Mouse (Mus musculus) forebrain, postnatal 0 days (tissue): ENCODE results near the gene Fcna. TPM values are rescaled to one million over a fixed set of nuclear protein-coding genes. Genes with fewer than 3 reads are reported as not detected.
A peak's percentile ranks its signal among the peaks of the same experiment; 100 is the strongest.

ENCODE experiments used
- ATAC-seq: fragments of 200-750 bp; cut with Nextera tagmentation; 2 replicates; pipeline ENCODE4 v1.8.0; 2017; ENCODE audit warnings: mild to moderate bottlenecking, moderate library complexity
- DNase-seq: peaks from one replicate; pipeline ENCODE4 v3.0.0-alpha.2; 2015
- H3K27ac ChIP-seq: fragments of 300-500 bp; sonication (generic); 2 replicates; pipeline ENCODE4 v1.5.1; 2014; ENCODE audit warnings: low read depth, mild to moderate bottlenecking, antibody characterized with exemption, low read length, moderate library complexity, mixed read lengths
- H3K27me3 ChIP-seq: fragments of 300-500 bp; sonication (generic); 2 replicates; pipeline ENCODE4 v1.6.1; 2014; ENCODE audit warnings: mild to moderate bottlenecking, low read length, mixed read lengths; ENCODE audit not compliant: insufficient read depth
- H3K36me3 ChIP-seq: fragments of 300-500 bp; sonication (generic); 2 replicates; pipeline ENCODE4 v1.6.1; 2014; ENCODE audit warnings: mild to moderate bottlenecking, moderate library complexity; ENCODE audit not compliant: insufficient read depth
- H3K4me1 ChIP-seq: fragments of 300-500 bp; sonication (generic); 2 replicates; pipeline ENCODE4 v1.6.1; 2014; ENCODE audit warnings: antibody characterized with exemption; ENCODE audit not compliant: insufficient read depth
- H3K4me2 ChIP-seq: fragments of 300-500 bp; sonication (generic); 2 replicates; pipeline ENCODE4 v1.6.1; 2014; ENCODE audit warnings: low read depth, mild to moderate bottlenecking, moderate library complexity
- H3K4me3 ChIP-seq: fragments of 300-500 bp; sonication (generic); 2 replicates; pipeline ENCODE4 v1.5.1; 2014; ENCODE audit warnings: low read depth, low read length, mixed read lengths
- H3K9ac ChIP-seq: fragments of 300-500 bp; sonication (generic); 2 replicates; pipeline ENCODE4 v1.6.1; 2014; ENCODE audit warnings: mild to moderate bottlenecking
- H3K9me3 ChIP-seq: fragments of 300-500 bp; sonication (generic); 2 replicates; pipeline ENCODE4 v1.6.1; 2016; ENCODE audit warnings: low read length
- CTCF ChIP-seq: sonication (generic); IDR thresholded peaks from 2 replicates; pipeline ENCODE4 v1.5.1; 2016; ENCODE audit warnings: antibody characterized with exemption, control low read depth, low read depth
- WGBS: fragments of 180-500 bp; shearing (Covaris S2); extraction: QIAGEN DNeasy Blood & Tissue Kit; methylation state at CpG from one replicate; pipeline ENCODE4 v1.1.7; 2014; 5-methylcytosine and 5-hydroxymethylcytosine counted together
- polyA plus RNA-seq: library from polyadenylated mRNA; unstranded; fragments of >200 nt; fragmentation: Nextera tagmentation; extraction: Ambion mirVana; gene quantifications from 2 replicates; pipeline ENCODE4 v1.2.1, GENCODE M21; 2015
- total RNA-seq: library from RNA; depleted of rRNA; stranded (reverse); fragments of >200 nt; gene quantifications from 2 replicates; pipeline ENCODE4 v1.2.3, GENCODE M21; 2014

The Fcna gene
- total and polyA plus RNA-seq, 2 experiments from 2014 or later, result 3.3 to 5.2 TPM

DNA sequence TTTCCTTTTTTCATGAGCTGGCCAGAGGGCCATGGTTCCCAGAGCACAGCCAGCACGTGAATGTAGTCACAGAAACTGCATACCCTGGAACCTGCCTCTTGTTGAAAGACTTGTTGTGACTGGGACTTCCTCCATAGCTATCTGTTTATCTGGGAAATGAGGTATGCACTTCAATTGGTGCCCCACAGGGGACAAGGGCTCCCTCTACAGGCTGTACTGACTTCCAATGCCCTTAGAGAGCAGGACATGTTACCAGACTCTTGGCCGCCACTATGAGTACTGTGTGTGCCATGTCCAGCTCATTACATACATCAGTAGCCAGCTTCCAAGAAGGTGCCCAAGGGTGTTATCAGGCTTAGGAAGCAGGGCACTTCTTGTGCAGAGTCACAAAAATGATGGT is 36.0 kb downstream of the Fcna start:
- Histone ChIP-seq H3K9ac (no peak overlapping the region), H3K36me3 (peaks cover 71% of the 10 kb centered on the region), H3K4me2 (no peak overlapping the region), H3K9me3 (no peaks in the 10 kb centered on the region), H3K27ac (no peak overlapping the region), H3K4me3 (no peak overlapping the region), H3K4me1 (no peaks in the 10 kb centered on the region), H3K27me3 (no peaks in the 10 kb centered on the region)
- TF ChIP-seq CTCF, result peak; percentile 43
- 85% methylated on average over 2 of the region's 2 CpGs for WGBS
- ATAC-seq (no peak), DNase-seq (no peak)

- no peak for ATAC-seq
- Histone ChIP-seq H3K4me1 (no peaks in the 10 kb centered on the region), H3K27ac (no peak overlapping the region), H3K9ac (no peak overlapping the region), H3K9me3 (no peaks in the 10 kb centered on the region), H3K36me3 (peaks cover 73% of the 10 kb centered on the region), H3K27me3 (no peaks in the 10 kb centered on the region), H3K4me3 (no peak overlapping the region), H3K4me2 (no peak overlapping the region)
- WGBS, result 94% methylated on average over 8 of the region's 8 CpGs
- TF ChIP-seq CTCF, result no peak
- DNase-seq, result no peak
Observed at GRCm38 (mm10) chr2:25588227-25588907, 39.5 kb downstream of the Fcna start.

GRCm38 (mm10) chr2:25587290-25587689 is 40.5 kb downstream of the Fcna start:
- Histone ChIP-seq H3K9ac (no peak overlapping the region), H3K27me3 (no peaks in the 10 kb centered on the region), H3K4me2 (no peak overlapping the region), H3K4me3 (no peak overlapping the region), H3K27ac (no peak overlapping the region), H3K4me1 (peaks cover 8% of the 10 kb centered on the region), H3K36me3 (peaks cover 68% of the 10 kb centered on the region), H3K9me3 (no peaks in the 10 kb centered on the region)
- 91% methylated on average over 8 of the region's 8 CpGs for WGBS
- no peak for TF ChIP-seq CTCF
- DNase-seq, result no peak
- ATAC-seq, result no peak

DNA sequence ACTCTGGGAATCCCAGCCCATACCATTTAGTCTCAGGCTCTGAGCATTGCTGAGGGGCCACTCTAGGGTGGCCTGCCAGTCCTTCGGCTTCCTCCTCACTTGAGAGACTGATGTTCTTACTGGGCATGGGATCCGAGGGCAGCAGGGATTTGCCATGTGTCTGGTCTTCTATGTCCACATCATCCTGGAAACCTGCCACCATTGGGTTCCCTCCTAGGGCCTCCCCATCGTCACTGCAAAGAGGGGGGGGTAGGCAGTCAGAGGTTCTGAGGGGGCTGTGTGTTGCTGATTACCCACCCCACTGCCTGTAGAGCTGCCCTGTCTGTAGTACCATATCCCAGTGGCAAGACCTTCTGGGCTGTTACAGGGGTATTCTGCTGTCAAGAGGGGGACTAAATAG is 42.2 kb downstream of the Fcna start:
- ATAC-seq, result no peak
- Histone ChIP-seq H3K4me2 (no peak overlapping the region), H3K27ac (no peak overlapping the region), H3K9me3 (no peaks in the 10 kb centered on the region), H3K4me3 (no peak overlapping the region), H3K9ac (no peak overlapping the region), H3K36me3 (peaks cover 52% of the 10 kb centered on the region), H3K27me3 (no peaks in the 10 kb centered on the region), H3K4me1 (peaks cover 20% of the 10 kb centered on the region)
- no peak for TF ChIP-seq CTCF
- DNase-seq, result no peak
- 81% methylated on average over 3 of the region's 3 CpGs for WGBS

DNA sequence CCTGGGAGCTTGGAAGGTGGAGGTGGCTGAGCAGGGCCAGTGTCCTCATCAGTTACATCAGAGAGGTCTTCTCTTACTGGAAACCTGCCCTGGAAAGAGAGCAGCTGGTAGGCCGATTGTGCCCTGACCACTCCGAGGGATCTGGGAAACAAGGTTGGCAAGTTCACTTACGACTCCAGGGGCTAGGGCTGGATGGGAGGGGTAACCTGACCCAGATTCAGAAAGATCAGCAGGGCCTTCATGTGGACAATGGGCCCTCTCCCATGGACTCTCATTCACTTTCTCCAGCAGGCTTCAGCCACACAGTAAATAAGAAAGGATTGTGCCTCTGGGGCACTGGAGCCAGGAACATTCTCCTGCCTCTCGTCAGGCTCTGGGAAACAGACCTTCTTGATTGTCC is 43.0 kb downstream of the Fcna start:
- no peak for TF ChIP-seq CTCF
- Histone ChIP-seq H3K4me3 (no peak overlapping the region), H3K27ac (no peak overlapping the region), H3K36me3 (peaks cover 44% of the 10 kb centered on the region), H3K4me2 (no peak overlapping the region), H3K9me3 (no peaks in the 10 kb centered on the region), H3K27me3 (peaks cover 3% of the 10 kb centered on the region), H3K4me1 (peaks cover 24% of the 10 kb centered on the region), H3K9ac (no peak overlapping the region)
- 64% methylated on average over 4 of the region's 4 CpGs for WGBS
- DNase-seq, result no peak
- no peak for ATAC-seq

DNA sequence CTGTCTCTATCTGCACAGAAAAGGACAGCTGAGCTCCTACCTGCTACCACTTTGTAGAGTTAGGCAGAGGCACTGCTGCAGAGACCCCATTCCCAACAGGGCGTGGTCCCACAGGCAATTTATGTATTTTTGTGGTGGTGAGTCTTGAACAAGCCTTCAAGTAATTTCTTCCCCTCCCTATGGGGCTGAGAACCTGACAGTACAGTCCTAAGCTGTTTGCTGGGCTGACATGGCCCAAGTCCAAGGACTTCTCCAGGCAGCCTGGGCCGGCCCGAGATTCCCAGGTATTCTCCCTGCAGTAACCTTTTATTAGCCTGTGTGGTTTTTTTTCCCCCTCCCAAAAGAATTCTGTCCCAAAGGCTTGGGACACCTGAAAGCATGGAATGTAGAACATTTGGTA is 43.7 kb downstream of the Fcna start:
- no peak overlapping the region for H3K9ac ChIP-seq
- H3K4me2 ChIP-seq, result no peak overlapping the region
- H3K36me3 ChIP-seq, result peaks cover 46% of the 10 kb centered on the region
- no peak for ATAC-seq
- no peaks in the 10 kb centered on the region for H3K9me3 ChIP-seq
- no peak overlapping the region for H3K27ac ChIP-seq
- 87% methylated on average over 3 of the region's 3 CpGs for WGBS
- H3K4me1 ChIP-seq, result peaks cover 24% of the 10 kb centered on the region
- peaks cover 10% of the 10 kb centered on the region for H3K27me3 ChIP-seq
- no peak overlapping the region for H3K4me3 ChIP-seq
- no peak for TF ChIP-seq CTCF
- no peak for DNase-seq

GRCm38 (mm10) chr2:25583571-25583970 is 44.3 kb downstream of the Fcna start:
- WGBS, result 72% methylated on average over 4 of the region's 4 CpGs
- ATAC-seq, result no peak
- H3K9ac ChIP-seq, result no peak overlapping the region
- TF ChIP-seq CTCF, result no peak
- H3K36me3 ChIP-seq, result peaks cover 48% of the 10 kb centered on the region
- no peak overlapping the region for H3K27ac ChIP-seq
- no peak overlapping the region for H3K4me2 ChIP-seq
- H3K4me1 ChIP-seq, result peaks cover 24% of the 10 kb centered on the region
- H3K9me3 ChIP-seq, result no peaks in the 10 kb centered on the region
- peaks cover 16% of the 10 kb centered on the region for H3K27me3 ChIP-seq
- H3K4me3 ChIP-seq, result no peak overlapping the region
- no peak for DNase-seq
